Mouse (Mus musculus) gastrocnemius, adult 2 months (tissue): ENCODE measurements around the gene Pth2. TPM values are rescaled to one million over a fixed set of nuclear protein-coding genes. Genes with fewer than 3 reads are reported as not detected.
"Not testable (repeated sequence)": the region's sequence is repeated elsewhere in the genome, so short reads cannot be mapped to it uniquely, and the experiment has no call there.

Source experiments
- DNase-seq: peaks from one replicate; pipeline ENCODE4 v3.0.0; 2022
- H3K27ac ChIP-seq: fragments of 200-600 bp; 2 replicates; pipeline ENCODE4 v1.8.1; 2022; ENCODE audit warnings: mild to moderate bottlenecking
- H3K4me3 ChIP-seq: fragments of 200-600 bp; 2 replicates; pipeline ENCODE4 v1.8.1; 2022; ENCODE audit warnings: mild to moderate bottlenecking, moderate library complexity
- CTCF ChIP-seq: fragments of 200-600 bp; IDR thresholded peaks from 2 replicates; pipeline ENCODE4 v1.8.1; 2022; ENCODE audit warnings: antibody characterized with exemption, mild to moderate bottlenecking, moderate library complexity
- intact Hi-C: fragments of 180-260 bp; cut with DNase I; formaldehyde crosslinking; loops from one replicate; pipeline ENCODE4 v1.15.1; 2025
- total RNA-seq, 2 experiments: library from RNA; stranded (reverse); gene quantifications; 2 replicates each; pipeline ENCODE4 v1.2.3; 2021

Pth2 gene
- total RNA-seq, 2 experiments from 2014 or later: not detected

- no peak for TF ChIP-seq CTCF
Measured at GRCm38 (mm10) chr7:45144368-45145174, 36.2 kb upstream of the Pth2 start.

GRCm38 (mm10) chr7:45145460-45145859 is 35.3 kb upstream of the Pth2 start:
- H3K4me3 ChIP-seq: no peak overlapping the region
- H3K27ac ChIP-seq: peak overlapping the region; percentile 12; the same call in 1 of the 2 replicates

More at GRCm38 (mm10) chr7:45144368-45145174, 36.2 kb upstream of the Pth2 start:
- Histone ChIP-seq H3K27ac (peak overlapping the region; percentile 52), H3K4me3 (no peak overlapping the region)
- intact Hi-C loops: no loop called here
- peak; percentile 43 for DNase-seq

DNA sequence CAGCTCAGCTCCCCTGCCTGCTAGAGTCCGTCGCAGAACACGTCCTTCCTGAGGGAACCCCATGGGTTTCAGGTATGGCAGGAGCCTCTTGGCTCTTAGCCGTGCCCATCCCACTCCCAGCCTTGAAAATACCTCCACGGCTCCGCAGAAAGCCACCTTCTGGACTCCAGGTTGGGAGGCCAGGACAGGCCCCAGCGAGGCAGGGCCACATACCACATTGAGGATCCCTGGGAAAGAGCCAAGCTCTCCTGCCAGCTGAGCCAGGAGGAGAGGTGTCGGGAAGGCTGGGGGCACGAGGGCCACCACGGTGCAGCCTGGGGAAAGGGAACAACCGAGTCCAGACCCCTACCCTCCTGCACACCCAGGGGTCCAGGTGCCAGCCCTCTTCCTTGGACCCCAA is 33.5 kb upstream of the Pth2 start:
- no peak overlapping the region for H3K27ac ChIP-seq
- no peak for DNase-seq
- TF ChIP-seq CTCF: no peak
- intact Hi-C loops: no loop called here
- H3K4me3 ChIP-seq: no peak overlapping the region

More at GRCm38 (mm10) chr7:45145460-45145859, 35.3 kb upstream of the Pth2 start:
- DNase-seq: no peak
- TF ChIP-seq CTCF: no peak
- intact Hi-C loops: no loop called here

DNA sequence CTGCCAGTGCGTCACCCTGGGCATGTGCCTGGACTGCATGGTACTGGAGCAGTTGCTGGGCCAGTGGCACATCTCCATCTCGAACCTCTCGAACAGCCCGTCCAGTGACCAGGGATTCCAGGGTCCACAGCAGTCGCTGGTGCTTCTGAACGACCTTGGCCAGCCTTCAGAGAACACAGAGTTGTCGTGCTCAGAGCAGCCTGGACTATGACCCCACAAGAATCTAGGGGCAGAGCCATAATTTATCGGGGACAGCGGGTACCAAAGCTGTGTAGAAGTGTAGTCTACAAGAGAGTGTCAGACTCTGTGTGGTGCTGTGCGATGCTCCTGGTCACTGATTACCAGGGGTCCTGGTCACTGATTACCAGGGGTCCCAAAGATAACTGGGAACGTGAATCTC is 32.9 kb upstream of the Pth2 start:
- Histone ChIP-seq H3K27ac (no peak overlapping the region), H3K4me3 (no peak overlapping the region)
- intact Hi-C loops: no loop called here
- no peak for TF ChIP-seq CTCF
- DNase-seq: no peak

DNA sequence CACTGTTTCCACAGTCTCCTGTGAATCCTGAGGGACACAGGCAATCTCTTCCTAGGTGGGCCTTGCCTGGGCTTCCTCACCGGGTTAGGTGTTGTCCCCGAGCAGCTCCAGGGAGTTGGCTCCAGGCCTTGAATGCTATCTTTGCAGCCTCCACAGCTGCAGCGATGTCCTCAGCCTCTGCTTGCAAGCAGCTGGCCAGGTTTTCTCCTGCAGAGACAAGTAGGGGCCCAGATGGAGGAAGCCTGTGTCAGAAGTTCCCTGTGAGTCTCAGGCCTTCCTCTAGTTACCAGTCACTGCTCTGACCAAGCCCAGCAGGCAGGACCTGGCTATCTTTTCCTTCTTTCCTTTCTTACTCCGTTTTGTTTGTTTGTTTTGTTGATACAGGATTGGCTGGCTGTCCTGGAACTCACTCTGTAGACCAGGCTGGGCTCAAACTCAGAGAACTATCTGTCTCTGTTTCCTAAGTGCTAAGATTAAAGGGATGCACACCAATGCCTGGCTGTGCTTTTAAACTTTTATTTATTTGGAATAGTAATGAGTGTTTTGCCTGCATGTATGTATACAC is 32.2 kb upstream of the Pth2 start:
- no peak overlapping the region for H3K4me3 ChIP-seq
- intact Hi-C loops: no loop called here
- DNase-seq: no peak
- peak overlapping the region; percentile 46 for H3K27ac ChIP-seq
- TF ChIP-seq CTCF: no peak

GRCm38 (mm10) chr7:45149545-45149944 is 31.2 kb upstream of the Pth2 start:
- peak; percentile 51 for DNase-seq
- TF ChIP-seq CTCF: no peak
- intact Hi-C loops: no loop called here
- peak overlapping the region; percentile 77 for H3K27ac ChIP-seq
- no peak overlapping the region for H3K4me3 ChIP-seq

GRCm38 (mm10) chr7:45150321-45150720 is 30.5 kb upstream of the Pth2 start:
- Histone ChIP-seq H3K27ac (peak overlapping the region; percentile 77), H3K4me3 (no peak overlapping the region)
- DNase-seq: no peak
- no peak for TF ChIP-seq CTCF
- intact Hi-C loops: no loop called here

DNA sequence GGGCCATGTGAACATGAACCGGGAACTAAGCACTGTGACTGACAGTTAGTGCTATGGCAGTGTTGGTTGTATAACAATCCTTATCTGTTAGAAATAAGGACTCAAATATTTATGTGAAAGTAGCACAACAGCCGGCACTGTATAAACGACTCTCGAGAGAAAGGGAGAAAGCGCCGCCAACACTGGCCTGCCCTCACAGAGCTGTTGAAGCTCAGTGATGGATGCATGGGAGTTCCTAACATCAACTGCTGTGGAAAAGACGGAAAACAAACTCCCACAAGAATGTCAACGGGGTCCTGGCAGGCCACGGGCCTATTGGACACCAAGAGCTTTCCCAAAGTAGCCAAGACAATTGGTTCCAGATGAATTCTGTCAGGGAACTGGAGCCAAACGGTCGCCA is 29.5 kb upstream of the Pth2 start:
- peak; percentile 64 for DNase-seq
- Histone ChIP-seq H3K27ac (peak overlapping the region; percentile 77), H3K4me3 (no peak overlapping the region)
- intact Hi-C loops: no loop called here
- TF ChIP-seq CTCF: no peak

GRCm38 (mm10) chr7:45153052-45153451 is 27.7 kb upstream of the Pth2 start:
- DNase-seq, intact Hi-C loops, H3K4me3 ChIP-seq: not testable (repeated sequence)
- H3K27ac ChIP-seq: peak overlapping the region; percentile 97

DNA sequence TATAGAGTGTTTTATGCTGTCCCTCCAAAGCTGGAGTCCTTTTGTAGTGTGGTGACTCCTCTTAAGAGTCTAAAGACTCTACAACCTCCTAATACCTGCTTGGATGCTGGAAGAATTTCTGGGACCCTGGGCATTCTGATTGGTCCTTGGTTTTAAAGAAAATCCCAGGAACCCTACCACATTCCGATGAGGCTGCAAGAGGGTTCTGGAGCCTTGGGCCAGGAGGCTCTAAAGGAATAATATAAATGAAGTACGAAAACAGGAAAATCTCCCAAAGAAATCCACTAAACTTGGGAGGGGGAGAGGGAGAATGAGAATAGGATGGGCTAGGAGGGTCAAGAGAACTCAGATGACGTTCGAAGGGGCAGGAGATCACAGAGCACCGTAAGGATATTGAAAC is 27.2 kb upstream of the Pth2 start:
- intact Hi-C loops: no loop called here
- DNase-seq: no peak
- H3K27ac ChIP-seq: peak overlapping the region; percentile 97
- peak overlapping the region; percentile 86 for H3K4me3 ChIP-seq
- no peak for TF ChIP-seq CTCF

DNA sequence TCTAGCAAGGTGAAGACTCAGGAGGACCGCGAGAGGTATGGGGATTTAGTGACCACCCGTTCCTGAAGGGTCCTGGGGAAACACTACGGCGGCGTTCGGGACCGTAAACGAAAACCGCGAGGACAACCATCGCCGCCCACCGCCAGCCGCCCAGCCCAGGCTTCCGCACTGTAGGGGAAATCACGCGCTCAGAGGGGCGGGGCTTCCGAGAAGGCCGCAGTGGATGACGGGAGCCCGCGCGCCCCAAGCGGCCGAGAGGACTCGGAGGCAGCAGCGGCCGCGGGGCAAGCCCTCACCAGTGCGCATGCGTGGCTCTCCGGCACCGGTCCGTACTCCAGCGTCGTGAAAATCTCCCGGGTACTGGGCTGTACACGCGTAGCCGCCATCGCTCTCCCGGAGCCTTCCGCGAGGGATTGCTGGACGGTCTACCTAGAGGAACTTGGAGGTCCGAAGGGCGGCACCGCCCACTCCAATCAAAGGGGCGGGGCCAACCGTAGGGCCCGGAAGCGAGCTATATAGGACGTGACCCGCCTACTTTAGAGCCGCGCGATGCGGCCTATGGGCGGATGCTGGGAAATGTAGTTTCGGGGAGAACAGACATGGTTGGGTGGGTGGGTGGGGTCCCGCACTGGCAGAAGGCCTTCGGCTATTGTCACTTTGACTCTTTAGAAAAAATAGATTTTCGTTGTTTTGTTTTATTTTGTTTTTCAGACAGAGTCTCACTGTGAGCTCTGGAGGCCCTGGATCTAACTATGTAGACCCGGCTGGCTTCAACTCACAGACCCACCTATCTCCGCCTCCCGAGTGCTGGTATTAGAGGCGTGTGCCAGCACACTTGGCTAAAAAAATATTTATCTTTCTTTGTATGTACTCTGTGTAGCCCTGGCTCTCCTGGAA is 26.5 kb upstream of the Pth2 start, which contains the start of the genes Pih1d1 and Aldh16a1:
TSS of gene Pih1d1 (plus strand) at position 208 of the 897 bp plus-strand sequence.
TSS of gene Aldh16a1 (minus strand) at position 489 of the 897 bp plus-strand sequence.
- peak within 1 kb of the TSS; percentile 86 for H3K4me3 ChIP-seq
- intact Hi-C loops: no loop called here
- peak; percentile 68 for TF ChIP-seq CTCF
- peak within 1 kb of the TSS; percentile 97 for H3K27ac ChIP-seq
- DNase-seq: peak; percentile 99

GRCm38 (mm10) chr7:45154993-45155514 is 25.7 kb upstream of the Pth2 start:
- DNase-seq: peak; percentile 76
- peak overlapping the region; percentile 86 for H3K4me3 ChIP-seq
- peak overlapping the region; percentile 97 for H3K27ac ChIP-seq
- intact Hi-C loops: no loop called here
- peak; percentile 62 for TF ChIP-seq CTCF
